Comparison of ENCODE assay signal across 26 mouse cellular contexts in genomic region chr3:146049951-146050350, GRCm38 (mm10). TPM values are rescaled to one million over a fixed set of nuclear protein-coding genes. Genes with fewer than 3 reads are reported as not detected.
DNase-seq lines count a peak whose midpoint lies in the region; ATAC-seq and TF ChIP-seq lines count a peak whose summit lies in the region.
"Had no signal": no experiment of that assay in that cellular context is flagged by ENCODE, and none has a peak within 500 bp of the region (broad histone marks: within the 10 kb centered on the region; RNA-seq: fewer than 3 reads in every experiment).

No protein-coding gene starts in this region.

- no peak overlapping the region for H3K4me2 ChIP-seq in kidney, embryonic 15.5 days
- peak overlapping the region; percentile 13; the same call in 1 of the 2 replicates for H3K4me2 ChIP-seq in intestine, embryonic 16.5 days (ENCODE audit: low read depth, low read length)
- H3K4me2 ChIP-seq: forebrain, embryonic 13.5 days; heart, embryonic 11.5 days; hindbrain, embryonic 12.5 days; hindbrain, embryonic 15.5 days had no signal

- no peaks in the 10 kb centered on the region for H3K9me3 ChIP-seq in kidney, embryonic 15.5 days (replicated peaks)
- no peaks in the 10 kb centered on the region for H3K9me3 ChIP-seq in intestine, embryonic 16.5 days (ENCODE audit: control insufficient read depth, low read length)
- H3K9me3 ChIP-seq: forebrain, embryonic 10.5 days; forebrain, embryonic 13.5 days; G1E; hindbrain, embryonic 12.5 days; hindbrain, embryonic 15.5 days had no signal

- TF ChIP-seq POLR2A in kidney, adult 2 months (IDR thresholded peaks at IDR 0.05; ENCODE audit: low read depth, low read length), result no peak

- peak; percentile 77 for DNase-seq in kidney, adult 2 months
- peak; percentile 18 to 43 for DNase-seq in kidney, postnatal 25 days
- no peak for DNase-seq in kidney, adult 18-20 months
- DNase-seq in frontal cortex, postnatal 36 days (ENCODE audit: low spot score in 2 of 2), result no peak
- DNase-seq: adrenal gland, postnatal 10 days; adrenal gland, postnatal 36 days; B cell, adult 2 months; cerebellum, adult 18-20 months; cerebellum, adult 9-10 months; cerebellum, postnatal 14 days; gastrocnemius, adult 2 months; gastrocnemius, postnatal 14 days; heart, adult 11 months had no signal

- no peaks in the 10 kb centered on the region for H3K36me3 ChIP-seq in kidney, adult 2 months (ENCODE audit: control insufficient read depth, insufficient read depth, low read length)
- no peaks in the 10 kb centered on the region for H3K36me3 ChIP-seq in kidney, embryonic 15.5 days
- H3K36me3 ChIP-seq in intestine, embryonic 16.5 days (ENCODE audit: control insufficient read depth, insufficient read depth, low read length), result no peaks in the 10 kb centered on the region
- H3K36me3 ChIP-seq: forebrain, embryonic 10.5 days; G1E; hindbrain, embryonic 12.5 days; hindbrain, embryonic 15.5 days had no signal

- no peak for ATAC-seq in kidney, embryonic 15.5 days (replicated peaks; ENCODE audit: low FRiP score)
- ATAC-seq in intestine, embryonic 16.5 days, result peak; percentile 32
- ATAC-seq: forebrain, embryonic 13.5 days; forebrain, embryonic 16.5 days; Patski had no signal

- peaks cover 16% of the 10 kb centered on the region; the same call in 1 of the 2 replicates for H3K4me1 ChIP-seq in kidney, adult 2 months (ENCODE audit: control insufficient read depth, insufficient read depth, low read length)
- peaks cover 31% of the 10 kb centered on the region for H3K4me1 ChIP-seq in kidney, embryonic 15.5 days
- peaks cover 8% of the 10 kb centered on the region for H3K4me1 ChIP-seq in intestine, embryonic 16.5 days (ENCODE audit: control insufficient read depth, insufficient read depth, low read length)

- H3K4me3 ChIP-seq in kidney, adult 2 months (ENCODE audit: insufficient read depth, low read depth, low read length), result no peak overlapping the region
- H3K4me3 ChIP-seq in kidney, embryonic 15.5 days (replicated peaks), result no peak overlapping the region
- no peak overlapping the region for H3K4me3 ChIP-seq in intestine, embryonic 16.5 days (ENCODE audit: low read length)
- H3K4me3 ChIP-seq: forebrain, embryonic 10.5 days; forebrain, embryonic 13.5 days; gastrocnemius, adult 2 months; hindbrain, embryonic 12.5 days; hindbrain, embryonic 15.5 days had no signal

- H3K9ac ChIP-seq in kidney, embryonic 15.5 days, result no peak overlapping the region
- H3K9ac ChIP-seq in intestine, embryonic 16.5 days (ENCODE audit: low read depth, low read length), result no peak overlapping the region
- H3K9ac ChIP-seq: forebrain, embryonic 13.5 days; hindbrain, embryonic 12.5 days; hindbrain, embryonic 15.5 days had no signal

- 44% methylated on average over 5 of the region's 5 CpGs for WGBS in kidney, adult 2 months
- WGBS in kidney, embryonic 15.5 days, result 76% methylated on average over 5 of the region's 5 CpGs
- 56% methylated on average over 5 of the region's 5 CpGs for WGBS in intestine, embryonic 16.5 days

- peak overlapping the region; percentile 65; the same call in 1 of the 2 replicates for H3K27ac ChIP-seq in kidney, adult 2 months (ENCODE audit: insufficient read depth, low read depth, low read length)
- H3K27ac ChIP-seq in kidney, embryonic 15.5 days, result no peak overlapping the region
- H3K27ac ChIP-seq in intestine, embryonic 16.5 days (ENCODE audit: low read length), result no peak overlapping the region
- H3K27ac ChIP-seq: forebrain, embryonic 10.5 days; forebrain, embryonic 13.5 days; gastrocnemius, adult 2 months; hindbrain, embryonic 12.5 days; hindbrain, embryonic 15.5 days had no signal

- no peaks in the 10 kb centered on the region for H3K27me3 ChIP-seq in kidney, adult 2 months (replicated peaks; ENCODE audit: control insufficient read depth, insufficient read depth, low read length)
- no peaks in the 10 kb centered on the region for H3K27me3 ChIP-seq in kidney, embryonic 15.5 days
- no peaks in the 10 kb centered on the region for H3K27me3 ChIP-seq in intestine, embryonic 16.5 days (replicated peaks; ENCODE audit: control insufficient read depth, insufficient read depth, low read length)
- H3K27me3 ChIP-seq: CH12.LX; forebrain, embryonic 13.5 days; hindbrain, embryonic 15.5 days; Patski had no signal

- no peak for TF ChIP-seq CTCF in kidney, adult 2 months (conservative IDR thresholded peaks at IDR 0.05; ENCODE audit: insufficient read depth, insufficient read length, low read depth, low read length)

RNA-seq across cellular contexts. Expression of gene Wdr63, which starts 58.0 kb away (rescaled TPM):
- polyA plus RNA-seq in kidney, adult 2 months (2012; rRNA removed), result 0.10 TPM in 1 of 2 replicates, not detected in the other
- 0.16 TPM in 1 of 2 replicates, not detected in the other for polyA plus RNA-seq in kidney, embryonic 15.5 days (2015; fragmentation: Nextera tagmentation; extraction: Ambion mirVana)
- 0.49 TPM in 1 of 2 replicates, not detected in the other for polyA plus RNA-seq in intestine, embryonic 16.5 days (2015; fragmentation: Nextera tagmentation; extraction: Ambion mirVana)
- polyA plus RNA-seq: forebrain, embryonic 10.5 days; G1E; heart, embryonic 14.5 days; heart, postnatal 0 days had no signal

Comparison
In these comparisons a context has a peak if more than half of its experiments do, and no peak if none do; other contexts are left out.
1. DNase-seq: peak in kidney, adult 2 months (single experiment) and kidney, postnatal 25 days (2 of 2); none in kidney, adult 18-20 months (single experiment) and frontal cortex, postnatal 36 days (0 of 2).